Mouse (Mus musculus) yolk sac, embryonic 10.5 days (tissue): ENCODE measurements around the gene Serpina3i.
"Not testable (repeated sequence)": the region's sequence is repeated elsewhere in the genome, so short reads cannot be mapped to it uniquely, and the experiment has no call there.

Experiments used
- DNase-seq: peaks from one replicate; pipeline ENCODE4 v3.0.0-alpha.2; 2017; ENCODE audit warnings: low spot score

Gene Serpina3i

DNA sequence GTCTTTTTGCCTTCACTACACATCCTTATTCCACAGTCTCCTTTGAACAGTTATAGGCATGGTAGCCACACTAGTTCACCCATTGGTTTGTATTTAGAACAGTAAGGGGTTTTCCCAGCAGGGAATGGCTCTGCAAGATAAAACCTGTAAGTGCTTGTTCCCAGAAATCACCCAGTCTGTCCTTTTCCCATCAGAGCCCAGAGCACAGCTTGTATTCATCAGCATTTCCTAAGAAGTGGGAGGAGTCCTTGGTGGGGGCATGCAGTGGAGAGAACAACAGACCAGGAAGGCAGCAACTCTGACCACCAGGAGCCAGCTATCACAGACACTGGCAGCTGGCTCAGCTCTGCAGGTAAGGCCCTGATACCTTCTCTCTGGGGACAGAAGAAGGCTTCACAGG lies at the start of gene Serpina3i:
Gene Serpina3i, plus strand, starts transcription at position 260 of the 400 bp plus-strand sequence.
- no peak for DNase-seq

DNA sequence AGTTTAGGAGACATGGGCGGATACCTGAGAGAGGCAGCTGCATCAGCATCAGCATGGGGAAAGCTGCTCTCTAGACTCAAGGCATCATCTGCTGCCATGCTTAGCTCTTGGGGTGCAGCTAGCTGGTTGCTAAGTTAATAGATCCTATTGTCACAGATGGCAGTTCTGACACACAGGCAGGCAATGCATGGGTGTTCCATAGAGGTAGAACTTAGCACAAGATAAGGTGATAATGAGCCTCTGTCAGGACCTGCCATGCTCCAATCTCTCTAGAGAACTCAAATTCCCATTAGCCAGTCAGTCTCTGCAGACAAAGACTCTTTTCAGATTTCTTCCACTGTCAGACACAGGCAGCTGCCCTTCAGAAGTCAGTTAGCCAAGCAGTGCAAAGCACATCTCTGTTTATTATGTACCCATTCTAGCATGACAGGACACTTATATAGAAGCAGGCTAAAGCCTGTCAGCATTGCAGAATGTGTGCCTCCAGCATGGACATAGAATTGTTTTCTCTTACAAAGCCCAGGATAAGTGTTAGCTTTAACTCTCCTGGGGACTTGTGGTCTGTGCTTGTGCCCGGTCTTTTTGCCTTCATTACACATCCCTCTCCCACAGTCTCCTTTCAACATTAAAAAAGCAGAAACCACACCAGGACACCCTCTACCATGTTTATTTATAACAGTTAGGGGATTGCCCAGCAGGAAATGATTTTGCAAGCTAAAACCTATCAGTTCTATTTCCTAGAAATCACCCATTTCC lies 49.1 kb upstream of the Serpina3i start:
- no peak for DNase-seq

DNA sequence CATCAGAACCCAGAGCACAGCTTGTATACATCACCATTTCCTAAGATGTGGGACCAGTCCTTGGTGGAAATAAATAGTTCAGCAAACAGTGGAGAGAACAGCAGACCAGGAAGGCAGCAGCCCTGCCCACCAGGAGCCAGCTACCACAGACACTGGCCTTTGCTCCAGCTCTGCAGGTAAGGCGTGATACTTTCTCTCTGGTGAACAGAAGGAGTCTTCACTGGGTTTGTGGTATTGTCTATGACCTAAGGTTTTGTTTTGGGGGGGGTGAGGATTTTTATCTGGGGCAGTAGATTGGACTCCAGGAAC lies 48.5 kb upstream of the Serpina3i start, which contains the start of gene Serpina3f:
Gene Serpina3f, plus strand, starts transcription at position 100 of the 309 bp plus-strand sequence.
- DNase-seq = no peak

DNA sequence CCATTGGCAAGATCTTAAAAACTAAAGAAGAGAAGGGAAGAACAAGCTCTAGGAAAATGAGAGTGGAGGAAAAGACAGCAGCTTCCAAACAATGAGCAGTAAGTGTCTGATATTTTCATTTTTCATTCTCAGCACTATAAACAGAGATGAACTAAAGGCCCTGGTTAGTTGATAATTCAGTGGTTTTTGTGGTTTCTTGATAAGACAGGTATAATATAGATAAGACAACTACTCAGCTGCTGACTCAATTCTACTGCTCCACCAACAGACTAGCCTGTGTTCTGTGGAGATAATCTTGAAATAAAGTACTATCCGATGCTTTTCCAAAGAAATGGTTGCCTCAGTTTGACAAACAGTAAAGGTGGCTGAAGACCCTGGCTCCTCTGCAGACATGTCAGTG lies 47.7 kb upstream of the Serpina3i start:
- DNase-seq = no peak

DNA sequence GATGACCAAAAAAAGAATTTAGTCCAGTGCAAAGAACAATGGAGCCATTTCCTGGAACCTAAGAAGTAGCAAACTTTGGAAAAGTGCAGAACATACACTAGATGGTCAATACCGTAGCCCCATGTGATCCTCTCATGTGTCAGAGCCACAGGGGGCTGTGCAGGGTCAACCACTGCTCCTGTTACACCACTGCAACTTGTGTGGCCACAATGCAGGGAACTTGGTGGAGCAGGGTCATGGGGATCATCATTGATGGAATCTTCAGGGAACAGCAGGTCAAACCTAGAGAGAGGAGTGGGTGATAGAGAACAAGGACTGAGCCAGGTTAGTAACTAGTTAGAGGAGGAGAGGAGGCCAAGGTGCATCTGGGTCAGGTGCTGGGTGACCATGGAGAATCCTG lies 41.3 kb upstream of the Serpina3i start:
- DNase-seq = no peak

DNA sequence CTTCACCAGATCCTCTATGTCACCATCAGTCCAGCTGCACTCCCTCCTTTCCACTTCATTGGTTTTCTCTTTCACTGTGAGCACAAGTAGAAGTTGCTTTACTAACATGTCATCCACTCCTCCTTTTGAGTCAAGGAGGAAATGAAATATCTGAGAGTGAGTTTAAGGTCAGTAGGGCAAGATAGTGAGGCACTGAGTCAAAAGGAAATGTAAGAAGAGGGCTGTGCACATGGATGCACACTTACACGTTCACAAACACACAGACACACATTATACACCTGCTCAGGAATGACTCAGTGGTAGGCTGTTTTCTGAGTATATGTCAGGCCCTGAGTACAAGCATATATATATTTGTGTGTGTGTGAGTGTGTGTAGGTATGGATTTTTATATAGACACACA lies 39.2 kb upstream of the Serpina3i start:
- DNase-seq = no peak

DNA sequence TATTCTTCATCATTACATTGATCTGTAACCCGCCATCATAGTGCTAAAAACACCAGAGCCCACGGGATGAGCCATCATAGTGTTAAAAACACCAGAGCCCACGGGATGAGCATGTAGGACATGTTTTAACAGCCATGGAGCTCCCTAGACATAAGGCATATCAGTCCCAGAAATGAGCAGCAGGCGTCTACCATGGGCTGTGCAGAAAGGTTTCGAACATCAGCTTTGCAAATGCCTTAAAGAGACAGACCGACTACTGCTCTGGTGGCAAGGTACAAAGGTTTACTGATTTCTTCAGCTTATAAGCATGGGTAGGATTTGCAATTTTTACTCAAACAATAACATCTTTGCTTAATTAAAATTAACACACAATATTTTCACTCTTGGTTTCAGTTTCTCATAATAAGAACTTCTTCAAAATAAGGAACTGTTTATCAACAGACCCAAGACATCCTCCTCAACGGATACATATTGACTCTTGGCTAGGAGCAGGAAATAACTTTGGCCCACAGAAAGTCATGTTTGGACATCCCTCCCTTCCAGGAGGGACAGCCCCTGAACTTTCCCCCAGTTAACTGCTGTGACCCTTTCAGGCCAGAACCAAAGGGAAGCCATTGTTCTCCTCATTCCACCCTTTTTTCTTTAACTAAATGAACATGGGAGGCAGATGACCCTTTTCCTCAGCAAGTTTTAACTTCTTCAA lies 38.2 kb upstream of the Serpina3i start:
- no peak for DNase-seq

DNA sequence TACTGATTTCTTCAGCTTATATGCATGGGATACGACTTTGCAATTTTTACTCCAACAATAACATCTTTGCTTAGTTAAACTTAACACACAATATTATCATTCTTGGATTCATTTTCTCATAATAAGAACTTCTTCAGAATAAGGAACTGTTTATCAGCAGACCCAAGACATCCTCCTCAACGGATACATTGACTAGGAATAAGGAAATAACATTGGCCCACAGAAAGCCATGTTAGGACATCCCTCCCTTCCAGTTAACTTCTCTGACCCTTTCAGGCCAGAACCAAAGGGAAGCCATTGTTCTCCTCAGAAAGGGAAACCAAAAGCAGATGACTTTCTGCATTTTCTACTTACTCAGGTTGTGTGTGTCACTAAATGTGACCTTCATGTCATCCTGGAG lies 32.2 kb upstream of the Serpina3i start:
- no peak for DNase-seq

DNA sequence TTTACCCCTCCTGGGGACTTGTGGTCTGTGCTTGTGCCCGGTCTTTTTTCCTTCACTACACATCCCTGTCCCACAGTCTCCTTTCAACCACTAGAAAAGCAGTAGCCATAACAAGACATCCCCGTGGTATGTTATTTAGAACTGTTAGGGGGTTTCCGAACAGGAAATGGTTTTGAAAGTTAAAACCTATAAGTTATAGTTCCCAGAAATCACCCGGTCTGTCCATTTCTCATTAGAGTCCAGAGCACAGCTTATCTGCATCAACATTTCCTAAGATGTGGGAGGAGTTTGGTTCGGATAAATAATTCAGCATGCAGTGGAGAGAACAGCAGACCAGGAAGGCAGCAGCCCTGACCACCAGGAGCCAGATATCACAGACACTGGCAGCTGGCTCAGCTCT lies 27.0 kb upstream of the Serpina3i start, which contains the start of gene Serpina3g:
Gene Serpina3g, plus strand, starts transcription at position 331 of the 400 bp plus-strand sequence.
- no peak for DNase-seq

DNA sequence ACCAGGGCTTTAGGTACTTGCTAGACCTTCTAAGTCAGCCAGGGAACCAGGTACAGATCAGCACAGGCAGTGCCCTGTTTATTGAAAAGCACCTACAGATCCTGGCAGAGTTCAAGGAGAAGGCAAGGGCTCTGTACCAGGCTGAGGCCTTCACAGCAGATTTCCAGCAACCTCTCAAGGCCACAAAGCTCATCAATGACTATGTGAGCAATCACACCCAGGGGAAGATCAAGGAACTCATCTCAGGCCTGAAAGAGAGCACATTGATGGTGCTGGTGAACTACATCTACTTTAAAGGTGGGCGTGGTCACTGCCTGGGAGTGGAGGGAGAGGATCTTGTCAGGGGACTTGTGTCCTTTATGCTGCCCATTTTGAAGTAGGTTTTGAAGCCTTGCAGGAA lies 24.9 kb upstream of the Serpina3i start:
- not testable (repeated sequence) for DNase-seq

DNA sequence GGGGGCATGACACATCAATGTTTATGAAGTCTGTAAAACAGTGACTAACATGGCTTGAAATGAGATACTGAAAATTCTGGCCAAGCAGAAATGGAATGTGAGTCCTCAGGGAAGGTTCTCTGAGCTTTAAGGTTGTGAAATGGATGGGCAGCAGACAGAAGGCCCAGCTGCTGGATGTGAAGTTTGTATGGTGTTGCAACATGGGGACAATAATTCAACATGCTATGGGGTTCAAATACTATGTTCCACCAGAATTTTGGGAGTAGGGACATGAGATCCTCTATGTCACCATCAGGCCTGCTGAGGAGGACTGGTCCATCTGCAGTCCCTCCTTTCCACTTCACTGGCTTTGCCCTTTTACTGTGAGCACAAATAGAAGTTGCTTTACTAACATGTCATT lies 19.6 kb upstream of the Serpina3i start:
- DNase-seq = no peak

DNA sequence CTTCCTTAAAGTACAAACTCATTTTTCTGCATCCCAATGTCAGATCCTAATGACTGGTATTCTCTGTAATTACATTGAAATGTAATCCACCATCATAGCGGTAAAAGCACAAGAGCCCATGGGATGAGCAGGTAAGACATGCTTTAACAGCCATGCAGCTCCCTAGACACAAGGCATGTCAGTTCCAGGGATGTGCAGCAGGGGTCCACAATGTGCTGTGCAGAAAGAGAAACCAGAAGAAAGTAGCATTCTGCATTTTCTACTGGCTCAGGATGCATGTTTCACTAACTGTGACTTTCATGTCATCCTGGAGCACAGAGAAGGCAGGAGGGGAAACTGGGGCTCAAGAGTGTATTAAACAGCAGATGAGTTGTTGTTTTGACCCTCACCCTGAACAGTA lies 17.8 kb upstream of the Serpina3i start:
- no peak for DNase-seq

DNA sequence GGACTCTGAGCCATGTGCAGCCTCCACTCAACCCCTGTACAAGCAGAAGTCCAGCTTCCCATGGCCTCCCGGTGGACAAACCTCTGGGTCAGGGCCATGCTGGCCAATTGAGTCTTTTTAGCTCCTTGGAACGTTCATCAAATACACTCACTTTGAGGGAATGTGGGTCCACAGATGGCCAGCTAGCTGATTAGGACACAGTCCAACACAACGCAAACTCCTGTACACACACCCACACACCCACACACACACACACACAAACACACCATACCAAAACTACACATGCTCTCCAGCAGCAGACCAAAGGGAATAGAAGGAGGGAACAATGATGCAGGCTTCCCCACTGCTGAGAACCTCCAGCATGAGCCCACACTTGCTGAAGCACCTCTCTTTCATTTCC lies 17.3 kb upstream of the Serpina3i start:
- no peak for DNase-seq

DNA sequence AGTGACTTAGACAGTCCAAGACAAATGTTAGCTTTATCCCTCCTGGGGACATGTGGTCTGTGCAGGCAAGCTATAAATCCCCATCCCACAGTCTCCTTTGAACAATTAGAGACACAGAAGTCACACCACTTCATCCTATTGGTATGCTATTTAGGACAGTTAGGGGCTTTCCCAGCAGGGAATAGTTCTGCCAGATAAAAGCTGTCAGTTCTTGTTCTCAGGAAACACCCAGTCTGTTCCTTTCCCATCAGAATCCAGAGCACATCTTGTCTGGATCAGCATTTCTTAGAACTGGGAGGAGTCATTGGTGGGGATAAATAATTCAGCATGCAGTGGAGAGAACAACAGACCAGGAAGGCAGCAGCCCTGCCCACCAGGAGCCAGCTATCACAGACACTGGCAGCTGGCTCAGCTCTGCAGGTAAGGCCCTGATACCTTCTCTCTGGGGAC lies 15.3 kb upstream of the Serpina3i start:
- no peak for DNase-seq

DNA sequence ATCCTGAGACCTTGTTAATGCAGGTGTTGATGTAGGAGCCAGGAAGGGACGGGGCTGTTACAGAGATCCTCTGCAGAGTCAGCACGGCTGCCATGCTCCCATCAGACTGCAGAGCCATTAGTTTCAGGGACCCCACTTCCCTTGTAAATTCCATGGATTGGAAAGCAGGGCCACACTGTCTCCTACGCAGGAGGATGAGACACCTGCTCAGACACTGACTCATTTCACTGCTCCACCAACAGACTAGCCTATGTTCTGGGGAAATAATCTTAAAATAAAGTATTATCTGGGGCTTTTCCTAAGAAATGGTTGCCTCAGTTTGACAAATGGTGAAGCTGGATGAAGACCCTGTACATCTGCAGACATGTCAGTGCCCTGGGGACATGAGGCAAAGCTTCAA lies 14.7 kb upstream of the Serpina3i start:
- DNase-seq = no peak

DNA sequence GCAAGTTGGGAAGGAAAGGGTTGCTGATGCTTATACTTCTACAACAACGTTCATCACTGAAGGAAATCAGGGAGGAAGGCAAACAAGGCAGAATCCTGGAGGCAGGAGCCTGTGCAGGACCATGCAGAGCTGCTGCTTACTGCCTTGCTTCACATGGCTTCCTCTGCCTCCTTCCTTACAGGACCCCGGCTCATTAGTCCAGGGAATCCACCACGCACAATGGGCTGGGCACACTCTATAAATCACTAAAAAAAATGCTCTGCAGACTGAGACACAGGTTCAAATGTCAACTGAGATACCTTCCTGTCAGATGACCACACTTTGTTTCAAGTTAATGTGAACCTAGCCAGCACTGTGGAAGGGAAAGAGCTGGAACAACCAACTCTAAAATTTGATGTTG lies 1.9 kb upstream of the Serpina3i start:
- DNase-seq = no peak

DNA sequence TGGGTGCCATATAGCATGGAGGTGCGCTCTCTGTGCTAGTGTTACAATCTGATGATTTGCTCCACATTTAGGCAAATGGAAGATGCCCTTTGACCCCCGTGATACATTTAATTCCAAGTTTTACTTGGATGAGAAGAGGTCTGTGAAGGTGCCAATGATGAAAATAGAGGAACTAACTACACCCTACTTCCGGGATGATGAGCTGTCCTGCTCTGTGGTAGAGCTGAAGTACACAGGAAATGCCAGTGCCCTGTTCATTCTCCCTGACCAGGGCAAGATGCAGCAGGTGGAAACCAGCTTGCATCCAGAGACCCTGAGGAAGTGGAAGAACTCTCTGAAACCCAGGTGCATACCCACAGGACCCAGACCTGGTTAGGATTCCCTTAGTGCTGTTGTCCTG lies 3.5 kb downstream of the Serpina3i start:
- DNase-seq = no peak

DNA sequence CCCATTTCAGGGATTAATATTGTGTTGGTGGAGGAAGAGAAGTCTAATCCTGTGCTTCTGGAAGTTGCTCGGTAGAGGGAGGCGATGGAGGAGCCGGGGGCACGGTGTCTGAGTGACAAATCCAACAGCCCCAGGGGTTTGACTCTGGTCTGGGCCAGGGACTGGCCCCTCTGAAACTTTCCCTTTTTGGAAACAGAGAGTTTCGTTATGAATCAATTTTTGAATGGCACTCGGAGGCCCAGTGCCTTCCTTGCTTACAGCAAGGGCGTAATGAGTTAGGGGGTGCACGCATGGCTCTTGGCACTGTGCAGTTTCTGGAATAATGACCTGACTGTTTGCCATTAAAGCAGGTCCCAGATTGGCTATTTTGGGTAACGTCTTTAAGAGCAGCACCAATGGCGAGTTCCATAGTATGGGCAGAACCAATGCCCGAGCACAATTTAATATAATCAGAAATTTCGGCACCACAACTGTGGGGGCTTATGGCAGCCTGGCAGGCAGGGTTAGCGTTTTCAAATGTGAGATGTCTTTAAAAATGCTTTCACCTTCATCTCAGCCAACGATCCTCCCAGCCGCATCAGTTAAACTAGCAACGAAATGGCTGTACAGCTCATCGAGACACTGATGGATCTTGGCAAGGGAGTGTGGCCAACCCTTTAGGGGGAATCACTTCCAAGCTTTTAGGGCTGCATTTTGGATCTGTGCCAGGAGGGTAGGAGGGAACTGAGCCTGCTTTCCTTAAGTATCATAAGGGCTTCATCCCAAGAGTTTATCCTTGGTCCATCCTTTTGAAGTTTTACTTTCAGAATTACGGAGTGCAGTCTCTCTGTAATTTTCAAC lies 15.5 kb downstream of the Serpina3i start:
- DNase-seq = no peak

DNA sequence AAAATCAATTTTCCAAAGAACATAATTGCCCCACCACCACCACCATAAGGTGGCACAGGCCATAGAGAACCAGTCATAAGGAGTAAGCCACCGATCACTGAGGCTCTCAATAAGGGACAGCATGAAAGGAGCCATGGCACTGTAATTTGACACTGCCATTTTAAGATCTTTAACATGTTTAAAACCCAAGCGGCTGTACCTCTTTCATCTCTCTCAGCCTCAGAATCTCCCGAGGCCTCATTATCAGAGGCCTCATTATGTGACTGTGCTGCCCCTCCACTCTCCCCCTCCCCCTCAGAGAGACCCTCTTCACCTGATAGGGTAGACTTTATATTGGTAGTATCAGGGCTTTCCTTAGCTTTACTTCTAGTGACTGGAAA lies 16.1 kb downstream of the Serpina3i start:
- no peak for DNase-seq

DNA sequence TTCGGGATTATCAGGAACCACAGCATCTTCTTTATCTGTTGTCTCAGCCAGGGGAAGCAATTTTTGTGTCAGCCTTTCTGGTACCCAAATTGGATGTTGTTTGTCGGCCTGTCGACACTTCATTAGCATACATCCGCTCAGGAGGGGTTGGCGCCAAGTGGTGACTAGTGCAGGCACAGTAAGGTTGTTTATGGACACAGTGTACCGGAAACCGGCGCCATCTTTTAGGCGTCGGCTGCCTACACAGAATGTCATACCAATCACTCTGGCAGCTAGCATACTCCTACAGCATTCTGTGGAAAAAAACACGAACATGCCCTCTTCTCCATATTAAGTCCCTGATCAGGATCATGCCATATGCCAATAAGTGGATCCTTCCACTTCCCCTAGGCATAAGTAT lies 20.5 kb downstream of the Serpina3i start:
- no peak for DNase-seq

DNA sequence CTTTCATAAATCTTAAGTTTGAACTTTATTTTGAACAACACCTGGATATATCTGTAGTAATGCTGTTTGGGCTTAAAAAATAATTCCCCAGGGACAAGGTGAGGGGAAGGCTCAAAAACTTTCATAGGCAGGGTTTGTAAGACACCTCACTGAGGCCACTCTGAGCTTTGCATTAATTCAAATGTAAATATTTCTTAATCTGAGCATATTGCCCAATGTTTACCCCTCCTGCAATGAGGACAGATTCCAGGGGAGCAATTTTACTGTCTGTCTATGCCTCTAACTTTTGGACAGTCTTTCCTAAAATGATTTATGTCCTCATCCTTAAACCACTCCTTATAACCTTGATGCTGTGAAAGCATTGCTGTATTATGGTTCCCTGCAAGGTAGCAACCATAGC lies 25.4 kb downstream of the Serpina3i start:
- DNase-seq = no peak

DNA sequence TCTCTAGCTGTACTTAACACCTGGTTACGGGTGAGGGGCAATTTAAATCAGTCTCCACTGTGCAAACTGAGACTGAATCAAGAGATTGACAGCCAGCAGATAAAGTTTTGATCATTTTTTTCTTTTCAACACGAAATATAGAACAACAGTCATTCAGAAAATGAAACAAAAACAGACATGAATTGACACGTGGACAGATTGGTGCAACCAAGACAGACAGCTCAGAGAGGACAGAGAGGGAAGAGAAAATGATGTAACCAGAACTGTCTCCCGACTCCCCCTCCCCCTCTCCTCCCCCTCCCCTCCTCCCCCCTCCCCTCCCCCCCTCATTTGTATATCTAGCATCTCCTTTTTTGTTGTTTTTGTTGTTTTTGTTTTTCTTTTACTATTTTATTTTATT lies 26.9 kb downstream of the Serpina3i start:
- DNase-seq = no peak

DNA sequence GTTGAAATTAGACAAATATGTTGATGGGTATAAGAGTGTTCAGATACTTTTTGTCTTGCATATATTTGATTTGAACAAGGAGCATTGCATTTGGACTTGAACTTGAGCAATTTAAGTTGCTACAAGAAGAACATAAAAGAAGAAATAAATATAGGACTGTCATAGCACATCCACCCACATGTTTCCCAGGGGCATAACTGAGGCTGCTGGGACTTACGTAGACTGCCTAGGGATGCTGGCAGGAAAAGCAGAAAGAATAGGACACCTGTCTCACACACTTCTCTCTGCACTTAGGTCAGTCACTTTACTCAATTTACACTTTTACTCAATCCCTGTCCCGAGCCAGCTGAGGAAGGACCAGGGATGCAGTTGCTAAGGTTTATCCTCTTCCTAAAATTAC lies 31.0 kb downstream of the Serpina3i start:
- DNase-seq = no peak
